Mouse (Mus musculus) ES-Bruce4 (cell line): Measurements from ENCODE around the gene E2f7.

Source experiments
- CTCF ChIP-seq: IDR thresholded peaks from one replicate; pipeline ENCODE4 v1.8.1; 2011; ENCODE audit warnings: low read depth, low read length
- POLR2A ChIP-seq: IDR thresholded peaks from one replicate; pipeline ENCODE4 v1.8.1; 2011; ENCODE audit warnings: low read length; ENCODE audit not compliant: insufficient read depth

DNA sequence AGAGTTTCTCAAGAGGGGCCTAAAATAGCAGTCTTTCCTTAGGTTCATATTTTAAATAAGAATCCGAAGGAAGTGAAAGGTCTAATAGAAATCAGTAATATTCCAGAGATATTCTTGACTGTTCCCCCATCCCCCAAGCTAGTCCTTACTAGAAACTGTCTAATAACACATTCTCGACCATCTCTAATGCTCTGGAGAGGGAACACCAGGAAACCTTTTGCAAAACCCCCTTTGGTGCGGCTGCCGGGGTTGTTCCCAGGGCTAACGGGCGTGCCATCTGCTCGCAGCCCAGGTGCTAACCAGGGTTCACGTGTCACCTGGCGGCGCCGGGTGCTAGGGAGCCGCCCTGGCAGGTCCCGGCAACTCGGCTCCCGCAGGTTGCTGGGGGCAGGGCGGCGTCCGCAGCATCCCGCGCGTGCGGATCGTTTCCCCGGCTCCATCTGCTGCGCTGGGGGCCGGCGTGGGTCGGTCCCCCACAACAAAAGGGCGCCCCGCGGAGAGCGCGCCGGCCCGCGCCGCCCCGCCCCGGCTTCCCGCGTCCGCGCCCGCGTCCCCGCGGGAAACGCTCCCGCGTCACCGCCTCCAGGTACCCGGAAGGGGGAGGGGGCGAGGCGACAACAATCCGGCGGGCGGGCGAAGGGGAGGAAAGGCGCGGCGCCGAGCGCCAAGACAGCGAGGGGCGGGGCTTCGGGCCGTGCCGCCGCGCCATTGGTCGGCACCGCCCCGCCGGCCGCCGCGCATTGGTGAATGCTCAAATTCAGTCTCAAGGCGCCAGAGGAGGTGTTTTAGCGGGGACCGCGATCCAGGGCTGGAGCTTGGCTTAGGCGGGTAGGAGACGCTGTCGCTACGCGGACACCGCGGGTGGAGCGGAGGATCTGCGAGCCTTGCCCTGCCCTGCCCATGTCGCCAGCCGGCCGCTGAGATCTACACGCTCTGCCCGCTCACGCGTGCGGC, at the start of gene E2f7:
- TF ChIP-seq CTCF: no peak
- peak; percentile 86 for TF ChIP-seq POLR2A
